Mouse (Mus musculus): Measurements from ENCODE around the gene B230118H07Rik.
"Not testable (repeated sequence)": the region's sequence is repeated elsewhere in the genome, so short reads cannot be mapped to it uniquely, and the experiment has no call there.

The B230118H07Rik gene

DNA sequence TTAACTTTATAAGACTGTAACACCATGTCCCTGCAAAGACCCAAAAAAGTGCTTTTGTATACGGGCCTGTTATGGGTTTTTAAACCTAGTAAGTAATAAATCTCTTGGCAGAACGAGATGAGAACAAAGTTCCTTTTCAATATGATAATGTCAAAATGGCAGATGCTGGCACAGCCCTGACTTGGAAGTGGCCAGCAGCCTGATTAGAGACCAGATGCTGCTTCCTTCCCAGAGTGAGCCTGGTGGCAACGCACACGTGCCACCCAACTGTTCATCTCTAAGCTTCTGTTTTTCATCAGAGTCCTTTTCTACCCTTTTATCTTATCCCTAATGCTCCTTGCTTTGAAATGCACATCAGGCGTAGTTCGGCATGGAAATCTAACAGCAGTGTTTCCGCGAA, 58.0 kb downstream of the B230118H07Rik start:
- DNase-seq (ENCODE audit: low spot score), result no peak

- no peak for DNase-seq (ENCODE audit: low spot score)
Measured at GRCm38 (mm10) chr2:101581418-101581817, 67.9 kb downstream of the B230118H07Rik start.

- DNase-seq (ENCODE audit: low spot score), result no peak
Measured at GRCm38 (mm10) chr2:101580977-101581376, 68.4 kb downstream of the B230118H07Rik start.

- DNase-seq (ENCODE audit: low spot score), result no peak
Measured at GRCm38 (mm10) chr2:101580428-101580827, 68.9 kb downstream of the B230118H07Rik start.

DNA sequence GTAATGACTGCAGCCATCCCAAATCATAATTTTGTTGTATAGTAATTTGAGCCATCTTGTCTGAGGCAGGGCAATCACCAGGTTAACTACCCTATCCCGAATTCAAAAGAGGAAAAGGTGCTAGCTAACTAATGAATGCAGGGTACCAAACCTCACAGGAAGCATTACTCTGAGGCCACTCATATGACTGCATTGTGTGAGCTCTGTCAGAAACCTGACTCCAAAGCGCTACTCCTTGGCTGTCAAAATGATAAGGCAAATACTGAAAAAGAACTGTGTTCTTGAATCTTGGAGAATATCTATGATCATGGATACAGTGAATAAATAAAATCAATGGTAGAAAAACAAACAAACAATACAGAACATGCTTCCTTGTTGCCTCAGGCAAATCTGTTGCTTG, 69.3 kb downstream of the B230118H07Rik start:
- no peak for DNase-seq (ENCODE audit: low spot score)

DNA sequence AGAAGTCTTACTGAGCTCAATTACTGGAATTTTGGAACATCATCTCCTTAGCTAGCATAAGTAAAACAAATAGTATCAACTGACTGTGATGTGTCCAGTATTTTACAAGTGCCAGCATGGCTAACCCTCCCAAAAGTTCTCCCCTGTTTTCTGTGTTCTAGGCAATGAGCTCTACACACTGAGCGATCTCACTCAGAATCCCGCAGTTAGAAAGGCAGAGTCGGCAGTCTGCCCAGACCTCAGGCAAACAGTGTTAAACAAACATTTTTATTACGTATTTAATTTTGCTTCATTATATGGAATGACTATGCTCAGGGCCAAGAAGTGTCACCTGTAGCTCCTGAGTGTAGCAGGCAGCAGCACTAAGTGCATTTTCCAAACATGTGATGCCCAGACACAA, 72.1 kb downstream of the B230118H07Rik start:
- no peak for DNase-seq (ENCODE audit: low spot score)

DNA sequence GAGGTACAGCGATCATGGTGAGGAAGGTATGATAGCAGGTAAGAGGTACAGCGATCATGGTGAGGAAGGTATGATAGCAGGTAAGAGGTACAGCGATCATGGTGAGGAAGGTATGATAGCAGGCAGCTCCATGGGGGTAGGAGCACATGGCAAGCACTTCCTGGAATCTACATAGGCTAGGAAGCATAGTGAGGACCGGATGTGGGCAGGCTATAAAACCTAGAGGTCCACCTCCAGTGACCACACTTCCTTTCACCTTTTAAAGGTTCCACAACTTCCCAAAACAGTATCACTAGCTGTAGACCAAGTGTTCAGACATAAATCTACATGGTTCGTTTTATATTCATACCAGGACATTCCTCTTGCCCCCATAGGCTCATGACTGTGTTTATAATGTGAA, 80.1 kb downstream of the B230118H07Rik start:
- no peak for DNase-seq (ENCODE audit: low spot score)

DNA sequence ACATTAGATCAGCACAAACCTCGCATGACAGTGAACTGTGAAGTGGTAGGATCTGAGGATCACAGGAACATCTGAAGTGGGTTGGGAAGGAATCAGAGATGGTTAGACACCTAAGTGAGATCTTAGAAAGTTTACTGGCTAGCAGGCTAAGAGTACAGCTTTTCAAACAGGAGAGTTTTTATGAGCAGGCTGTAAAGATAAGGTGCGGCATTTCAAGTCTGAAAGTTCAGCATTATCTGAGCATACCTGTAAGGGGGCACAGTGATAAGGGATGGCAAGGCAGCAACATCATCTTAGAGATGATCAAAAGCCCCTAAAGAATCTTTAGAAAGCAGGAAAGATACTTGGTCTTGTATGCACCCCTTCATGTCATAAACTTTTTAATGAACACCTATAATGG, 81.8 kb downstream of the B230118H07Rik start:
- no peak for DNase-seq (ENCODE audit: low spot score)

- DNase-seq (ENCODE audit: low spot score), result no peak
Measured at GRCm38 (mm10) chr2:101563776-101564175, 85.6 kb downstream of the B230118H07Rik start.

GRCm38 (mm10) chr2:101563206-101563605, 86.1 kb downstream of the B230118H07Rik start:
- no peak for DNase-seq (ENCODE audit: low spot score)

DNA sequence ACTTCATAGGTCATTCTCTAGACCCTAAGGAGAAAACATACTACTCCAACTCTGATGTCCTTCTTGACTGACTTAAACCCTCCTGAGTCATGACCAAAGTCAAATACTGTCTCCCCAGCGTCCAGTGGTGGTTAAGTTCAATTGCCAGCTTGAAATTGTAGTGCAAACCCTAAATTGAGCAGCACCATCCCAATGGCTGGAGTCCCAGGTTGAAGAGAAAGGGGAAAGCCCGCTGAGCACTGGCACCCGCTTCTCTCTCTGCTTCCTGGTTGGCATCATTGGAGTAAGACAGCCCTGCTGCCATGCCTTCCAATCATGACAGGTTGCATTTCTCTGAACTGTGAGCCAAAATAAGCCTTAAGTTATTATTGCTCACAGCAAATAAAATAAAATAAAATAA, 89.9 kb downstream of the B230118H07Rik start:
- no peak for DNase-seq (ENCODE audit: low spot score)

DNA sequence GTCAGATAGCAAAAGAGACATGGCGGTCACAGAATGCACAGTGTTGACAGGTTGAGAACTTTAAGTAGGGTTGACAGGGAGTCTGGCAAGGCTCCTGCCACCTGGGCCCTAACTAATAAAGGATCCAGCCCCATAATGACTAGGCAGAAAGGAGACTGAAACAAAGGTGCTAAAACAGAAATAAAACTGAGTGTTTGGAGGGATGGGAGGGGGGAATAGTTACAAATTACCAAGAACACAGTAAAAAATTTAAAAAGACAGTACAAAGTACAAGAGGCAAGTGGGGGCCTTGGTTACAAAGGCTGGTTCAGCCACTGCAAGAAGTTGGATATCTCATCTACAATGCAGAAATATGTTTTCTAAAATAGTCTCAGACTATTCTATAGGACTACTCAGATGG, 93.4 kb downstream of the B230118H07Rik start:
- no peak for DNase-seq (ENCODE audit: low spot score)

DNA sequence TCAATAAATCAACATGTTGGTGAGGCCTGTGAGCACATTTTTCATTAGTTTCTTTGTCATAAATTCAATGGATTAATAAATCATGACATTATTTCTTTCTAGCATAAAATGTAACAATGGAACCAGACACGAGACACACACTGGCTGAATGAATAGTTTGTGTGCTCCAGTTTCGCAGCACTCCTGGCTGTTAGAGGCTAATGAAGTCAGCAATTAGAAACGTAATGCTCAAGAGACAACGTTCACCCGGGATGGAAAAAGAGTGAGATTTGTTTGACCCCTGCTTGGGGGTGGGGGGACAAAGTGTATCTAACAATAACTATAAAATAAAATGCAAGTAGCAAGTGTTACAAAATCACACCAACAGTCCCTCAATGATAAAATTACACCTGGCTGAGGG, 95.5 kb downstream of the B230118H07Rik start:
- no peak for DNase-seq (ENCODE audit: low spot score)

DNA sequence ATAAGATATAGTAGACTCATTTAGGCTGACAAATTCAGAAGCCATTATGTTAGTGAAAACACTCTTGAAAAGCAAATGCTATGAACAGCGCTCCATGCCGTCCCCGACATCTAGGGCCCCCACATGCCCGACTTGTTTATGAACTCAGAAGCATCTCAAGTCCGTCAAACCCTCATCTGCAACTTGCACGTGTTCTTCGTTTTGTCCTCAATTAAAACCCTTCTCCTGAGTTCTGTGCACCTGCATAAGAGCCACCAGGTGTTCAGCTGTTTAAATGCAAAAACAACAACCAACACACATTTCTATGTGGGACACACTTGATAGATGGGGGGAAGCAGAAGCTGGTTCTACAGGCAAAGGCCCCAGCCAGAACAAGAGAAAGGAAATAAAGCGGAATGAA, 97.0 kb downstream of the B230118H07Rik start:
- no peak for DNase-seq (ENCODE audit: low spot score)

DNA sequence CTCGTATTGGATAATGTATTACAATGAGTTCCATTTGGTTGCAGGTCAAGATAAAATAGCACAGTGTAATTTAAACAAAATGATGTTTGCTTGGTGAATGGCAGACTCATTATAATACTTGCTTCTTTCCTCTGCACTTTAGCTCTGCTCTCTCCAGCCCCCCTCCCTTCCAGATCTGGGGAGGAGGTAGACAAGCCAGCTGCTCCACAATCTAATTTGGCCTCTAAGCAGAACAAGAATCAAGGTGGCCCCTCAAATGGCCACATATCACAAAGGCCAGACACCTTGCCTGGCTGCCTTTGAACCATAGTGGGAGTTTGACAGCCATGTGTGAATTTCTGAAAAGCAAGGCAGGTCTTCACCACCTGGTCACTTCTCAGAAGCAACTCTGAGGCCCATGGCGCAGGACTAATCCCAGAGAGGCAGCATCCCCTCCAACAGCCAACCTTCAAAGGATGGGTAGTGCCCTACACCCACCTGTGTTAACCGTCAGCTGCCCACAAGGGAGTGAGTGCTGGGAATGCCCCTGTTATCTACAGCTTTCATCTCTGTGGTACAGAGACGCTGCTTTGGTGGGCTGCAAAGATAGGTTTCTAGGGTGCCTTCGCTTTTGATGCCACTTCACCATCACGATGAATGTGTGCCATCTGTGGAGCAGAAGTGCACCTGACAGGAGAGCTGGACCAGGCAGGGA, 98.2 kb downstream of the B230118H07Rik start:
- DNase-seq (ENCODE audit: low spot score), result no peak

DNA sequence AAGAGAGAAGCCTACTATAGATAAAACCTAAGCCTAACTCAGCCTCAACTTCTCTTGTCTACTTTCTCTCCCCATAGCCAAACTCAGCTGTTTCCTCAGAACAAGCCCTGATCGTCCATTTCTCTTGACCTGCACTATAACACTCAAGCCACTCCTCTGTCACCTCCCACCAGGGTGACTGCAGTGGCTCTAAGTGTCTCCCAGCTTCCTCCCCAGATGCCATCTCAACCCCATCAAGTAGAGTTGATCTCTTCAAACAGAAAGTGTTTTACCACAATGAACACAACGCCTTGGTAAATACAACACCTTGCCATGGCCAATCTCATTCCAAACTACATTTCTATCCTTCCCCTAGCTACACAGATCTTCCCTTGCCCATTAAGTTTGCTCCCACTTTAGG, 99.2 kb downstream of the B230118H07Rik start:
- DNase-seq (ENCODE audit: low spot score), result no peak

DNA sequence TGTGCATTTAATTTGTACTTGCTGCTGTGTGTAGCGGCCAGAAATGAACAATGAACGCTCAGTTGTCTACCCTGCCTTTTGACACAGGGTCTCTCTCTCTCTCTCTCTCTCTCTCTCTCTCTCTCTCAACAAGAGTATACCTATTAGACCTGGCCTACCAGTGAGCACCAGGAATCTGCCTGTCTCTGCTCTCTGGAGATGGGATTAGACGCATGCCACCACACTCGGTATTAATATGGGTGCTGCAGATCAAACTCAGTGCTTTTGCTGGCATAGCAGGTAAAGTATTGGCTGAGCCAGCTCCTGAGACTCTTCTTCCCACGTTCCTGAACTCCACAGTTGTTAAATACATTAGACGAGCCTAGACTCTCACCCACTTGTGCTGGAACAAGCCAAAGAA, 100.5 kb downstream of the B230118H07Rik start:
- no peak for DNase-seq (ENCODE audit: low spot score)

- DNase-seq (ENCODE audit: low spot score), result no peak
Measured at GRCm38 (mm10) chr2:101545593-101545992, 103.7 kb downstream of the B230118H07Rik start.

DNA sequence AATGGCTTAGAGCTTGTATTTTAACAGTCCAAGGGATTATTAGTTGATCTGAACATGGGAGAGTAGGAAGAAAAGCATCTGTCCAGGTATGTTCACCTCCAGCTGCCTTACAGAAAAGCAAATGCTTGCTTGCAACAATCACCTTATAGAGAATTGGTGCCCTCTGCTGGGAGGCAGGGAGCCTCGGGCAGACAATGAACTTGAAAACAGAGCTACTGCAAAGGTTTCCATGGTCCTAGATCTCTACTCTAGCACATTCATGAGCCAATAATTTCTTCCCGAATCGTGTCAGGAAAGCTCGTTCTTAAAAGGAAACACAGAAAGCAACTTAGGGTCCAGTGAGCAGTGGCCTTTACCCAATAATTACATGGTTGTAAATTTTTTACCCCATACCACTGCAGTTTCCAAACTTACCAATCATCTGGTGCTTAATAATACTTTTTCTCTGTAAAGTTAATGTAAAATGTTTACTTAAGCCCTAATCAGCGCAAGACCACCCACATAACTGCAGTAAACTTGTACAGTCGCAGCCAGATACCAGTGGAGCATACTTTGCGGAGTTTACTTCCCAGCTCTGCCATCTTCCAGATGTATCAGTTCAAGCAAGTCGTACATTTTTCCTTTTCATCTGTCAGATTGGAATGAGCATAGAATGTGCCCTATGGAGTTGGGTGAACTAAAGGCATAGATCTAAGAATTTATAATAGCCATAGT, 105.5 kb downstream of the B230118H07Rik start:
- DNase-seq (ENCODE audit: low spot score), result no peak

GRCm38 (mm10) chr2:101536887-101537286, 112.4 kb downstream of the B230118H07Rik start:
- not testable (repeated sequence) for DNase-seq (ENCODE audit: low spot score)

DNA sequence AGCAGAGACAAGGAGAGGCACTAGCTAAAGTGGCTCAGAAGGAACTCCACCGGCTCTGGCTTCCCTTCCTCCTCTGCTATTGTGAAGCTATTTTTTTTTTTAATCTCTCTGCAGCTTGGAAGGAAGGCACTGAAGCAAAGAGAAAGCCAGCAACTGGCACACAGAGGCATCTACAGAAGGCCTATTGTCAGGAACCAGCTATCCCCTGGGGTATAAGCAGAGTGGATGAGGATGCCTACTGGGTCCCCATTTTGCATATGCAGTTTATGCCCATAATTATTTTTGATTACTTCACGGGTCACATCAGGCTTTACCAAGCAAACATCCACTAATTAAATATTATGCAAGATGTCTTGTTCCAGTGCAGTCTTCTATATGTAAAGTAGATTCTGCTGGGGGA, 115.6 kb downstream of the B230118H07Rik start:
- no peak for DNase-seq (ENCODE audit: low spot score)

- peak; percentile 33 for DNase-seq (ENCODE audit: low spot score)
Measured at GRCm38 (mm10) chr2:101525503-101526381, 123.6 kb downstream of the B230118H07Rik start.

DNA sequence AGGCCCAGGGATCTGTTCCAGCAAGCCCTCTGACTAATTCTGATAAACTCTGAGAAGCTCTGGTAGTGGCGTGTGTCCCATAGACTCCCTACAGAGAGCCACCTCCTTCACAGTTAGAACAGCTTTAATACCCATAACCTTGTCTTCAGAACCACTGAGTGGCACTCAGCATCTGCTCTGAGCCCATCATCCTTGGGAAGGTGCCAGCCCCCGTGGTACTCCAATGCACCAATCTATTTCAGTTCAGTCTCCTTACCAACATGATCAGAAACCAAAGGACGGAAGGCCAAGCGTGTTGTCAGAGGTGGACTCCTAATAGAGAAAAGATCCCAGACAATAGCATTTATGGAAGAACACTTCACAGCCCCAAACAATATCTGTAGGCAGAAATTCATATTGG, 124.2 kb downstream of the B230118H07Rik start:
- no peak for DNase-seq (ENCODE audit: low spot score)

Measured in ovary, postnatal 14 days (tissue).